Mouse (Mus musculus) neural tube, embryonic 14.5 days (tissue): ENCODE measurements around the gene Tas2r109. TPM values are rescaled to one million over a fixed set of nuclear protein-coding genes. Genes with fewer than 3 reads are reported as not detected.
"Not testable (repeated sequence)": the region's sequence is repeated elsewhere in the genome, so short reads cannot be mapped to it uniquely, and the experiment has no call there.

Experiments used
- ATAC-seq: fragments of 200-750 bp; cut with Nextera tagmentation; 2 replicates; pipeline ENCODE4 v1.8.0; 2017; ENCODE audit warnings: low read depth, mild to moderate bottlenecking, moderate TSS enrichment, moderate library complexity
- H3K27ac ChIP-seq: fragments of 300-500 bp; sonication (generic); 2 replicates; pipeline ENCODE4 v1.5.1; 2014; ENCODE audit warnings: low read depth, mild to moderate bottlenecking, control low read depth, low read length, moderate library complexity, mixed read lengths
- H3K27me3 ChIP-seq: fragments of 300-500 bp; sonication (generic); 2 replicates; pipeline ENCODE4 v1.6.1; 2014; ENCODE audit warnings: low read length; ENCODE audit not compliant: control insufficient read depth, insufficient read depth
- H3K36me3 ChIP-seq: fragments of 300-500 bp; sonication (generic); 2 replicates; pipeline ENCODE4 v1.6.1; 2014; ENCODE audit warnings: low read length, mixed read lengths; ENCODE audit not compliant: control insufficient read depth, insufficient read depth
- H3K4me1 ChIP-seq: fragments of 300-500 bp; sonication (generic); 2 replicates; pipeline ENCODE4 v1.6.1; 2014; ENCODE audit warnings: low read length; ENCODE audit not compliant: control insufficient read depth, insufficient read depth
- H3K4me2 ChIP-seq: fragments of 300-500 bp; sonication (generic); 2 replicates; pipeline ENCODE4 v1.6.1; 2014; ENCODE audit warnings: mild to moderate bottlenecking, low read depth, low read length, control low read depth
- H3K4me3 ChIP-seq: fragments of 300-500 bp; sonication (generic); 2 replicates; pipeline ENCODE4 v1.5.1; 2014; ENCODE audit warnings: low read depth, low read length, control low read depth, mixed read lengths
- H3K9ac ChIP-seq: fragments of 300-500 bp; sonication (generic); replicated peaks from 2 replicates; pipeline ENCODE4 v1.6.1; 2014; ENCODE audit warnings: low read depth, mild to moderate bottlenecking, control low read depth, low read length, mixed read lengths
- H3K9me3 ChIP-seq: fragments of 300-500 bp; sonication (generic); 2 replicates; pipeline ENCODE4 v1.6.1; 2016; ENCODE audit warnings: low read length; ENCODE audit not compliant: control insufficient read depth
- WGBS: fragments of 180-500 bp; shearing (Covaris S2); extraction: QIAGEN DNeasy Blood & Tissue Kit; methylation state at CpG from one replicate; pipeline ENCODE4 v1.1.7; 2014; 5-methylcytosine and 5-hydroxymethylcytosine counted together
- polyA plus RNA-seq: library from polyadenylated mRNA; unstranded; fragments of >200 nt; fragmentation: Nextera tagmentation; extraction: Ambion mirVana; gene quantifications from 2 replicates; pipeline ENCODE4 v1.2.1, GENCODE M21; 2014

Gene Tas2r109
- not detected in 2 replicates for polyA plus RNA-seq

- Histone ChIP-seq H3K4me2 (no peak within 1 kb of the TSS), H3K4me1 (no peaks in the 10 kb centered on the region), H3K36me3 (no peaks in the 10 kb centered on the region), H3K9ac (no peak within 1 kb of the TSS), H3K4me3 (no peak within 1 kb of the TSS), H3K27me3 (no peaks in the 10 kb centered on the region), H3K9me3 (no peaks in the 10 kb centered on the region), H3K27ac (no peak within 1 kb of the TSS)
- 73% methylated on average over 2 of the region's 2 CpGs for WGBS
- ATAC-seq: no peak
Observed at GRCm38 (mm10) chr6:132980865-132981264, at the start of gene Tas2r109. Gene Tas2r109, minus strand, starts transcription at chr6:132980965.

GRCm38 (mm10) chr6:132957819-132958218 lies 22.9 kb downstream of the Tas2r109 start, which contains the start of gene Tas2r131:
Gene Tas2r131, minus strand, starts transcription at chr6:132957919.
- Histone ChIP-seq H3K4me1 (no peaks in the 10 kb centered on the region), H3K4me3 (no peak within 1 kb of the TSS), H3K9me3 (no peaks in the 10 kb centered on the region), H3K9ac (no peak within 1 kb of the TSS), H3K27ac (no peak within 1 kb of the TSS), H3K36me3 (no peaks in the 10 kb centered on the region), H3K27me3 (no peaks in the 10 kb centered on the region), H3K4me2 (no peak within 1 kb of the TSS)
- ATAC-seq: no peak
- WGBS: 69% methylated on average over 1 of the region's 1 CpGs

DNA sequence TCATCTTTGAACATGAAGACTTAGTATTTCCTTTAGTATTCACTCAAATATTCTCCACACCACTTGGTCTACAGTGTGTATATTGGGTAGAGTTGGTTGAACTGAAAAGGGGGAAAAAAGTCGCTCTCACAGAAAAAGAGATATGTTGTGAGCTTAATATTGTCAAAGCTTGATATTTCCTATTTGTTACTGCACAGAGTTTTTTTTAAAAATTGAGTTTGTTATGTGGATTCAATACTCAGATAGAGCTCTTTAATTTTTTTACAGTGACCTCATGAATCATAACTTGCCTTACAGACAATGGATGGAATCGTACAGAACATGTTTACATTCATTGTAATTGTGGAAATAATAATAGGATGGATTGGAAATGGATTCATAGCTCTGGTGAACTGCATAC lies 30.0 kb downstream of the Tas2r109 start, which contains the start of gene Tas2r129:
Gene Tas2r129, plus strand, starts transcription at position 301 of the 400 bp plus-strand sequence.
- WGBS: 83% methylated on average over 2 of the region's 2 CpGs

DNA sequence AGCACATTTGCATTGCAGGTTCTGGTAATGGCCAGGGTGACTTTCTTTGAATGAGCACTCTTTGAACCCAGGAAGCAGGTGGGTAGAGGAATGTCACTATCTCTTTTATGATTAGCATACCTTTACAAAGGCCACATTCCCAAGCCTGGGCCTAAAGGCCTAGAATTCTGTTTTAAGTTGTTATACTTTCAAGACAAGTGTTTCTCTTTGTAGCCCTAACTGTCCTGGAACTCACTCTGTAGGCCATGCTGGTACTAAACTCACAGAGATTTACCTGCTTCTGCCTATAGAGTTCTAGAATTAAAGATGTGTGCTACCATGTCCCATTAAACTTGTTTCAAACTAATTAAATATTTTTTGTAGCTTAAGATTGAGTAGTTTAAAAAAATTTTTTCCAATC lies 39.4 kb downstream of the Tas2r109 start:
- H3K9ac ChIP-seq, H3K36me3 ChIP-seq, H3K27ac ChIP-seq, H3K4me2 ChIP-seq, H3K4me3 ChIP-seq, H3K27me3 ChIP-seq, H3K4me1 ChIP-seq, H3K9me3 ChIP-seq, ATAC-seq: not testable (repeated sequence)

More for the DNA sequence above, 30.0 kb downstream of the Tas2r109 start, which contains the start of gene Tas2r129:
- no peaks in the 10 kb centered on the region for H3K9me3 ChIP-seq
- H3K27me3 ChIP-seq: no peaks in the 10 kb centered on the region
- H3K4me1 ChIP-seq: no peaks in the 10 kb centered on the region
- no peak within 1 kb of the TSS for H3K4me2 ChIP-seq
- H3K36me3 ChIP-seq: no peaks in the 10 kb centered on the region
- ATAC-seq: no peak
- H3K27ac ChIP-seq: no peak within 1 kb of the TSS
- no peak within 1 kb of the TSS for H3K4me3 ChIP-seq
- H3K9ac ChIP-seq: no peak within 1 kb of the TSS

Other genes with a start within 250 kb of the Tas2r109 start
- gene Tas2r115, start 242.9 kb downstream of the Tas2r109 start, polyA plus RNA-seq: not detected in 2 replicates
- not detected in 2 replicates for gene Tas2r124, start 226.2 kb downstream of the Tas2r109 start, polyA plus RNA-seq
- not detected in 2 replicates for gene Tas2r102, start 218.8 kb downstream of the Tas2r109 start, polyA plus RNA-seq
- not detected in 2 replicates for gene Tas2r136, start 202.8 kb downstream of the Tas2r109 start, polyA plus RNA-seq
- not detected in 2 replicates for gene Tas2r117, start 178.1 kb downstream of the Tas2r109 start, polyA plus RNA-seq
- not detected in 2 replicates for gene Tas2r123, start 133.8 kb downstream of the Tas2r109 start, polyA plus RNA-seq
- not detected in 2 replicates for gene Tas2r116, start 125.5 kb downstream of the Tas2r109 start, polyA plus RNA-seq
- not detected in 2 replicates for gene Tas2r110, start 113.0 kb downstream of the Tas2r109 start, polyA plus RNA-seq
- not detected in 2 replicates for gene Tas2r113, start 88.0 kb downstream of the Tas2r109 start, polyA plus RNA-seq
- 0.29 and 0.30 TPM in 2 replicates for gene Tas2r125, start 71.3 kb downstream of the Tas2r109 start, polyA plus RNA-seq
- gene Tas2r129, start 29.9 kb downstream of the Tas2r109 start, polyA plus RNA-seq: not detected in 2 replicates
- not detected in 2 replicates for gene Tas2r131, start 23.0 kb downstream of the Tas2r109 start, polyA plus RNA-seq
- not detected in 2 replicates for gene Tas2r103, start 56.1 kb upstream of the Tas2r109 start, polyA plus RNA-seq
- gene Tas2r140, start 74.9 kb upstream of the Tas2r109 start, polyA plus RNA-seq: not detected in 2 replicates
- 121 and 124 TPM in 2 replicates for gene Smim10l1, start 123.9 kb upstream of the Tas2r109 start, polyA plus RNA-seq